Mouse (Mus musculus): ENCODE results near the gene Pbld1. TPM values are rescaled to one million over a fixed set of nuclear protein-coding genes. Genes with fewer than 3 reads are reported as not detected.
"Not testable (repeated sequence)": the region's sequence is repeated elsewhere in the genome, so short reads cannot be mapped to it uniquely, and the experiment has no call there.

Pbld1 gene
- polyA plus RNA-seq, 1 experiment from 2014 or later = 0.72 TPM

DNA sequence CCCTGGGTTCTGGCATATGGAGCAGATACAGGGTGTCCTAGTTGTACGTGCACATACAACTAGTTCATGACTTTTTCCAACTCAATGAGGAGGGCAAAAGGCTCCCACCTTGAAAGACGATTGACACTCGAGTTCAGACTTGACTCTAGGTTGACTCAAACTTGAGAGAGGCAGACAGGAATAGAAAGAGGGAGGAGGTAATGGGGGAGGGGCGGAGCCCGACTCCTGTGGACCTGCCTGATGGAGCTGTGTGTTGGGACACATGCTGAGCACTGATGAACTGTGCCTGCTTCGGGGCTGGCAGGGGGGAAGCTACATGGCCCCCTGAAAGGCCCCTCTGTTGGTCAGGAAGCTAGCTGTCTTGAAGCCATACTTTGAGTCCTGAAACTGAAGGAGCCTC is 7.0 kb upstream of the Pbld1 start:
- H3K4me1 ChIP-seq (ENCODE audit: control insufficient read depth, insufficient read depth, low read length) = no peaks in the 10 kb centered on the region
- no peak overlapping the region for H3K9ac ChIP-seq (ENCODE audit: low read length)
- no peak overlapping the region for H3K4me2 ChIP-seq (ENCODE audit: low read depth, low read length)
- 45% methylated on average over 6 of the region's 6 CpGs for WGBS
- H3K4me3 ChIP-seq (ENCODE audit: low read length) = no peak overlapping the region
- no peak overlapping the region for H3K27ac ChIP-seq (ENCODE audit: low read length)
- no peaks in the 10 kb centered on the region for H3K27me3 ChIP-seq (ENCODE audit: control insufficient read depth, insufficient read depth, low read length)
- H3K36me3 ChIP-seq (ENCODE audit: control insufficient read depth, insufficient read depth) = no peaks in the 10 kb centered on the region
- no peak for ATAC-seq (replicated peaks; ENCODE audit: extremely low read depth, insufficient read depth, low FRiP score)
- no peaks in the 10 kb centered on the region for H3K9me3 ChIP-seq (replicated peaks; ENCODE audit: control insufficient read depth, low read length)

DNA sequence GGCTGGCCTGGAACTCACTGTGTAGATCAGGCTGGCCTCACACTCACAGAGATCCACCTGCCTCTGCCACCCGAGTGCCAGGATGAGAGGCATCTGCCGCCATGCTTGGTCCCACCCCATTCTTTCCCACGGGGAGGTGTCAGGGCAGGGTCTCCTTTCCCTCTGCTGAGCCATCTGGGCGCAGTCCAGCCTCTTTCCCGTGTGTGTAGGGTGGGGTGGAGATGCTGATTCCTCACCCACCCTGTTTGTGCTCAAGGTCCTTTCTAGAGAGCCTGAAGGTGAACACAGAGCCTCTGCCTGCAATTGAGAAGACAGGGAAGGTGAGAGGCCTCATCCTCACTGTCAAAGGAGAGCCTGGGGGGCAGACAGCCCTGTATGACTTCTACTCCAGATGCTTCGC is 5.9 kb upstream of the Pbld1 start:
- not testable (repeated sequence) for H3K27ac ChIP-seq (ENCODE audit: low read length); H3K27me3 ChIP-seq (ENCODE audit: control insufficient read depth, insufficient read depth, low read length); H3K4me3 ChIP-seq (ENCODE audit: low read length); H3K4me1 ChIP-seq (ENCODE audit: control insufficient read depth, insufficient read depth, low read length); ATAC-seq (replicated peaks; ENCODE audit: extremely low read depth, insufficient read depth, low FRiP score); H3K9ac ChIP-seq (ENCODE audit: low read length); H3K36me3 ChIP-seq (ENCODE audit: control insufficient read depth, insufficient read depth); H3K4me2 ChIP-seq (ENCODE audit: low read depth, low read length); H3K9me3 ChIP-seq (replicated peaks; ENCODE audit: control insufficient read depth, low read length)
- WGBS = 80% methylated on average over 6 of the region's 6 CpGs

DNA sequence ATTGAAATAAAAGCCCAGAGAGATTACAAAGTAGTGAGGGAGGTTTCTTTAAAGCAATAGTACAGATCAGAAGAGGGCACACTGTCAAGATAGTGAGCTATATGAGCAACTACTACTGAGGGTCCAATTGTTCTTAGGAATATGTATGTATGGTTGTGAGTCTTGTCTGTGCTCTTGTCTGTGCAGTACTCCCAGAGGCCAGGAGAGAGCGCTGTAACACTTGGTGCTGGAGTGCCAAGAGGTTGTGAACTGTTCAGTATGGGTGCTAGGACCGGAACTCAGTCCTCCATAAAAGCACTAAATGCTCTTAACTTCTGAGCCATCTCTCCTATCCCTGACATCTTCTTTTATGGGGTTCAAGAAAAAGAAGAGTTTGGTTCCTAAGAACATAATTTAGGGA is 5.4 kb upstream of the Pbld1 start:
- no peaks in the 10 kb centered on the region for H3K9me3 ChIP-seq (replicated peaks; ENCODE audit: control insufficient read depth, low read length)
- no peaks in the 10 kb centered on the region for H3K4me1 ChIP-seq (ENCODE audit: control insufficient read depth, insufficient read depth, low read length)
- WGBS = 71% methylated on average over 2 of the region's 2 CpGs
- no peak overlapping the region for H3K4me3 ChIP-seq (ENCODE audit: low read length)
- H3K9ac ChIP-seq (ENCODE audit: low read length) = no peak overlapping the region
- no peaks in the 10 kb centered on the region for H3K36me3 ChIP-seq (ENCODE audit: control insufficient read depth, insufficient read depth)
- no peak overlapping the region for H3K4me2 ChIP-seq (ENCODE audit: low read depth, low read length)
- H3K27me3 ChIP-seq (ENCODE audit: control insufficient read depth, insufficient read depth, low read length) = no peaks in the 10 kb centered on the region
- ATAC-seq (replicated peaks; ENCODE audit: extremely low read depth, insufficient read depth, low FRiP score) = no peak
- no peak overlapping the region for H3K27ac ChIP-seq (ENCODE audit: low read length)

DNA sequence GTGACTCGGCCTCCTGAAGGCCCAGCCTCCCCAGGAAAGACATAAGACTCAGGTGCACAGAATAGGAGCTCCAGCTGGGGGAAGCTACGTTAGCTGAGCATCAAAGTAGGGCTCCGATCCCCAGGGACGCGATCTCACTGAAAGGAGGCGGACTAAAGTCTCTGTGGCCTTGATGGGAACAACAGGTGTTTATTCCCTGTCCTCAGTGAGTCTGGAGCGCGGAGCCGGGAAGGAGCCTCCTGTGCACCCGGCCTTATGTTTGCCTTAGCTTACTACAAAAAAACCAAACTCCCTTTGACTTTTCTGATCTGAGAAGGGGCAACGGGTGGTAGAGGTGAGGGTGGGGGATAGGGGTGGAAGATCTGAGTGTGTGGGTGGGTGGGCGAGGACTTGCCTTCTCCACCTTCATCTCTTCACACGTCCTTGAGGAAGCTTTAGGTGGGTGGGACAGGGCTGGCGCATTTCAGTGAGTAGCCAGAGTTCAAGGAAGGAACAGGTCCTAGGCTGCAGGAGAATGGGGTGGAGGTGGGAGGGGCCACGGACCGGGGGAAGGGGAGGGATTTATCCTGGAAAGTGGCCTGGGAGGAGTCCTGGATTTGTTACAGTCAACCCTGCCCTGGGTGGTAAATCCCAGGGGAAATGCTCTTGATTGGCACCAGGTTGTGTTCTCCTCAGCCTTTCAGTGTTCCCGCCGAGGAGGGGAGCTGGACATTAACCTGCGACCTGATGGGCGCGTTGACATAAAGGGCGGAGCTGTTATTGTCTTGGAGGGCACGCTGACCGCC is 2.8 kb upstream of the Pbld1 start:
- Histone ChIP-seq H3K9ac (ENCODE audit: low read length) (no peak overlapping the region), H3K4me3 (ENCODE audit: low read length) (no peak overlapping the region), H3K9me3 (replicated peaks; ENCODE audit: control insufficient read depth, low read length) (no peaks in the 10 kb centered on the region), H3K36me3 (ENCODE audit: control insufficient read depth, insufficient read depth) (no peaks in the 10 kb centered on the region), H3K4me1 (ENCODE audit: control insufficient read depth, insufficient read depth, low read length) (peaks cover 7% of the 10 kb centered on the region), H3K4me2 (ENCODE audit: low read depth, low read length) (peak overlapping the region; percentile 26; the same call in 1 of the 2 replicates), H3K27me3 (ENCODE audit: control insufficient read depth, insufficient read depth, low read length) (no peaks in the 10 kb centered on the region), H3K27ac (ENCODE audit: low read length) (no peak overlapping the region)
- 32% methylated on average over 24 of the region's 24 CpGs for WGBS
- ATAC-seq (replicated peaks; ENCODE audit: extremely low read depth, insufficient read depth, low FRiP score) = peak; percentile 34; the same call in 1 of the 2 replicates

DNA sequence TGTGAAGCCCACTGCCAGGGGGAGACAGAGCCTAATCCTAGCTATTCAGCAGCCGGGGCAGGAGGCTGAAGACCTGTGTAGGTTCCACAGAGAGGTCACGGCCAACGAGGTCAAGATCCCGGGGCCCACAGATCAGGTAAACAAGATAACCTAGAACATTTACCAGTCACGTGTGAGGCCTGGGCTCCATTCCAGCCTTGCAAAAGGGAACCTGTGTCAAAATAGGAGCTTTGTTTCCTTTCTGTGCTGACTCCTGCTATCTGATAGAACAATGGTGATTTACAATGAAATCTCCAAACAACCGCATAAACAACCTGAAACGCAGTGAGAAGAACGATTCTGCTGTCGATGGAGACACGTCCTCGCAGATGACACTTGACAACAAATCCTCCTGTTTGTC is 444 bp downstream of the Pbld1 start:
- Histone ChIP-seq H3K4me1 (ENCODE audit: control insufficient read depth, insufficient read depth, low read length) (peaks cover 7% of the 10 kb centered on the region), H3K9ac (ENCODE audit: low read length) (no peak overlapping the region; the same call in 1 of the 2 replicates), H3K36me3 (ENCODE audit: control insufficient read depth, insufficient read depth) (no peaks in the 10 kb centered on the region), H3K27ac (ENCODE audit: low read length) (no peak overlapping the region), H3K9me3 (replicated peaks; ENCODE audit: control insufficient read depth, low read length) (no peaks in the 10 kb centered on the region), H3K27me3 (ENCODE audit: control insufficient read depth, insufficient read depth, low read length) (no peaks in the 10 kb centered on the region), H3K4me3 (ENCODE audit: low read length) (no peak overlapping the region), H3K4me2 (ENCODE audit: low read depth, low read length) (no peak overlapping the region)
- 33% methylated on average over 11 of the region's 11 CpGs for WGBS
- ATAC-seq (replicated peaks; ENCODE audit: extremely low read depth, insufficient read depth, low FRiP score) = no peak

DNA sequence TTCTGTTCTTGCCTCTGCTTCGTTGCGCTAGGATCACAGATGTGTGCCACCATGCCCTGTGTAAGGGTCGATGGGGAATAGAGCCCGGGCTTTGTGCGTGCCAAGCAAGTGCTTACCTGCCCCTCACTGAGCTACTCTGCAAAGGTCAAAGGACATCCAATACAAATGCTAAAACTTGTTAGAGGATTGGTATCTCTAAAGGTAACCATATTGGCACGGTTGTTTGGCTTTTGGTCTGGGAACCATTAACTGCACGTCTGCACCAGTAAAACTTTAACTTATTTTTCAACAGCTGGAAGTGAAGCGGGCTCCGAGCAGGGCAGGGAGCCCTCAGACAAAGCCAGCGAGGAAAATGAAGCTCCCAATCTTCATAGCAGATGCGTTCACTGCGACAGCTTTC is 1.3 kb downstream of the Pbld1 start:
- no peak overlapping the region for H3K4me3 ChIP-seq (ENCODE audit: low read length)
- 79% methylated on average over 12 of the region's 12 CpGs for WGBS
- peaks cover 7% of the 10 kb centered on the region for H3K4me1 ChIP-seq (ENCODE audit: control insufficient read depth, insufficient read depth, low read length)
- H3K9me3 ChIP-seq (replicated peaks; ENCODE audit: control insufficient read depth, low read length) = no peaks in the 10 kb centered on the region
- no peak overlapping the region for H3K4me2 ChIP-seq (ENCODE audit: low read depth, low read length)
- no peak overlapping the region for H3K9ac ChIP-seq (ENCODE audit: low read length)
- ATAC-seq (replicated peaks; ENCODE audit: extremely low read depth, insufficient read depth, low FRiP score) = no peak
- H3K27me3 ChIP-seq (ENCODE audit: control insufficient read depth, insufficient read depth, low read length) = no peaks in the 10 kb centered on the region
- H3K27ac ChIP-seq (ENCODE audit: low read length) = no peak overlapping the region
- H3K36me3 ChIP-seq (ENCODE audit: control insufficient read depth, insufficient read depth) = no peaks in the 10 kb centered on the region

DNA sequence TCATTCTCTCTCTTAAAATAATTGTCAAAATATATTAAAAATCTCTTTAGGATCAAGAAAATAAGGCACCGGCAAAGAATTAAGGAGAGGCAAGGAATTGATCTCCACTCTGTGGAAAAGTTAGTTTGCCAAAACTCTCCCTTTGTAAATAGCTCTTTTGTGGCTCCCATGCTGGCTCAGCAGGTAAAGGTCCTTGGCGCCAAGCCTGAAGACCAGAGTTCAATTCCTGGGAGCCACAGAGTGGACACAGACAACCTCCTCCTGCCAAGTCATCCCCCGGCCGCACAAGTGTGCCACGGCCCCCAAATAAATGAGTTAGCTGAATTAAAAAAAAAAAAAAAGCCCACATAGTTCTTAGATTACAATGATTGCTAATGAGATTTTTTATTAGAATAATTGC is 2.7 kb downstream of the Pbld1 start:
- no peaks in the 10 kb centered on the region for H3K9me3 ChIP-seq (replicated peaks; ENCODE audit: control insufficient read depth, low read length)

DNA sequence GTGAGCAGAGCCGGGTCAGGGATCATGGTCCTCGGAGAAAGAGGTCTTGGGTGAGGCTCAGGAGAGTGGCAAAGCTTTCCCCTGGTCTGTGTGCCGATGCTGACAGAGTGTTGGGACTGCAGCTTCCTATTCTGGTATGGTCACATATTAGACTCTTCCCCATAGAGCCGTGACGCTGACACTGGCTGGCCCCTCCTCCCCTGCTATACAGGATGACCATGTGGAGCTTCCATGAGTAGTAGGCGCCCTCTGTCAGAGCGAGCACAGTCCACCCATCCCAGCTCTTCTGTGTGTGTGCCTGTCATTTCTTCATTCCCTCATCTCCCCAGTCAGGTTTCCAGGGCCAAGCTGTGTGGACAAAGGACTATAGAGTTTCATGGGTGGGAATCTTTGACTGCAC is 3.4 kb downstream of the Pbld1 start:
- no peaks in the 10 kb centered on the region for H3K9me3 ChIP-seq (replicated peaks; ENCODE audit: control insufficient read depth, low read length)
- H3K9ac ChIP-seq (ENCODE audit: low read length) = no peak overlapping the region
- H3K36me3 ChIP-seq (ENCODE audit: control insufficient read depth, insufficient read depth) = no peaks in the 10 kb centered on the region
- H3K27ac ChIP-seq (ENCODE audit: low read length) = no peak overlapping the region
- no peaks in the 10 kb centered on the region for H3K27me3 ChIP-seq (ENCODE audit: control insufficient read depth, insufficient read depth, low read length)
- H3K4me3 ChIP-seq (ENCODE audit: low read length) = no peak overlapping the region
- no peak for ATAC-seq (replicated peaks; ENCODE audit: extremely low read depth, insufficient read depth, low FRiP score)
- 73% methylated on average over 7 of the region's 7 CpGs for WGBS
- peaks cover 7% of the 10 kb centered on the region for H3K4me1 ChIP-seq (ENCODE audit: control insufficient read depth, insufficient read depth, low read length)
- no peak overlapping the region for H3K4me2 ChIP-seq (ENCODE audit: low read depth, low read length)

More for the DNA sequence above, 2.7 kb downstream of the Pbld1 start:
- 90% methylated on average over 5 of the region's 5 CpGs for WGBS
- no peaks in the 10 kb centered on the region for H3K27me3 ChIP-seq (ENCODE audit: control insufficient read depth, insufficient read depth, low read length)
- no peak overlapping the region for H3K27ac ChIP-seq (ENCODE audit: low read length)
- H3K4me3 ChIP-seq (ENCODE audit: low read length) = no peak overlapping the region
- no peak for ATAC-seq (replicated peaks; ENCODE audit: extremely low read depth, insufficient read depth, low FRiP score)
- H3K9ac ChIP-seq (ENCODE audit: low read length) = no peak overlapping the region
- H3K4me2 ChIP-seq (ENCODE audit: low read depth, low read length) = no peak overlapping the region
- H3K4me1 ChIP-seq (ENCODE audit: control insufficient read depth, insufficient read depth, low read length) = peaks cover 7% of the 10 kb centered on the region
- no peaks in the 10 kb centered on the region for H3K36me3 ChIP-seq (ENCODE audit: control insufficient read depth, insufficient read depth)

DNA sequence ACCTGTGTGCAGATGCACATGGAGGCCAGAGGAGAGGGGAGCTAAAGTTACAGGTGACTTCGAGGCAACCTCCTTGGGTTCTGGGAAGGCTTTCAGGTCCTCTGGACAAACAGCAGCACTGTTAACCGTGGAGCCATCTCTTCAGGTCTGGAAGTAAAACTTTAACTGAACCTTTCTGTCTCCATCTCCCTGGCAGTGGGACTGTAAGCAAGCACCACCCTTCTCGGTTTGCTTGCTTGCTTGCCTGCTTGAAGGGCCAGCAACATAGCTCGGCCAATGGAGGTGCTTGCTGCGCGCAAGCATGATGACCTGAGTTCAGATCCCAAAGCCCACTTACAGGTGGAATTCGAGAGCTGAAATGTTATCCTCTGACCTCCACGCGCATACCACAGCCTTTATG is 4.6 kb downstream of the Pbld1 start:
- 80% methylated on average over 9 of the region's 9 CpGs for WGBS
- Histone ChIP-seq H3K4me3 (ENCODE audit: low read length) (no peak overlapping the region), H3K9me3 (replicated peaks; ENCODE audit: control insufficient read depth, low read length) (no peaks in the 10 kb centered on the region), H3K27me3 (ENCODE audit: control insufficient read depth, insufficient read depth, low read length) (no peaks in the 10 kb centered on the region), H3K9ac (ENCODE audit: low read length) (no peak overlapping the region), H3K4me2 (ENCODE audit: low read depth, low read length) (no peak overlapping the region), H3K4me1 (ENCODE audit: control insufficient read depth, insufficient read depth, low read length) (peaks cover 7% of the 10 kb centered on the region), H3K36me3 (ENCODE audit: control insufficient read depth, insufficient read depth) (no peaks in the 10 kb centered on the region), H3K27ac (ENCODE audit: low read length) (no peak overlapping the region)
- no peak for ATAC-seq (replicated peaks; ENCODE audit: extremely low read depth, insufficient read depth, low FRiP score)
